Mouse (Mus musculus): Measurements from ENCODE around the gene Rnf40. TPM values are rescaled to one million over a fixed set of nuclear protein-coding genes. Genes with fewer than 3 reads are reported as not detected.

The Rnf40 gene
- polyA plus RNA-seq (2014; fragmentation: Nextera tagmentation; extraction: Ambion mirVana) = 25.5 and 41.5 TPM in 2 replicates

DNA sequence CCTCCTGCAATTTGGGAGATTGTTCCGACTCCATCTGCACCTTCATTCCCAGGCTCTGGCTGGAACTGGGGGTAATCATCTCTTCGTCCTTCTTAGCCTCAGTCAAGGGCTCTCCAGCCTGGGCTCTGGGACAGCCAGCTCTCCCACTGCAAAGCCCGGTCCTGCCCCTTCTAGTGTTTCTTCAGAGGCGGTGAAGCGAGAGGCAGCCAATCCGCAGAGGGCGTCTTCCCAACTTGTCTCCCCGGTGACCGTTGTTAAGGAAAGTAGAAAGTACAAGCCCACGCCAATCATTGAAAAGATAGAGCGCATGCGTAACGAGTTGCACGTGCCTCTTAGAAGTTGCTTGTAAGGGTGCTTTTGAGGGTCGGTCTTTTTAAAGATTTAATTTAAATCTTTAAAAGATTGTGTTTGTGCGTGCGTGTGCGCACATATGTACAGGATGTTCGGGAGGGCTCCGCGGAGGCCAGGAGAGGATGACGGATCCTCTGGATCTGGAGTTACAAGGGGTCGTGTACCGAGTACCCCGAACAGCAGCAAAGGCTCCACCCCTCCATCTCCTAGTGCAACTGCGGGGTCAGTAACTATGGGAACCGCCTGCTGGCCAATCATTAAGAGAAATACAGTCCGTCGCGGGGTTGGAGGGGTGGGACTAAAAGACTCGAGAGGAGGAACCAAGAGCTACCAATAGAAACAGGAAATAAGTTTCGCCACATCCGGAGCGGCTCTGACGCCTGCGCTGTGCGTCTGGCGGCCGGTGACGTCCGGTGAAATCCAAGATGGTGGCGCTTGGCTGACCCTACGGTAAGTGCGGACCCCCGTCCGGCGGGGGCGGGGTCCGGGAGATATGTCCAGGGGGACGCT is at the start of gene Rnf40, which contains the start of gene Ccdc189:
TSS of gene Rnf40 (plus strand) at position 757 of the 861 bp plus-strand sequence.
TSS of gene Ccdc189 (minus strand) at position 585 of the 861 bp plus-strand sequence.
- Histone ChIP-seq H3K9me3 (ENCODE audit: control insufficient read depth, low read length) (no peaks in the 10 kb centered on the region), H3K27me3 (ENCODE audit: control insufficient read depth, insufficient read depth, low read length) (no peaks in the 10 kb centered on the region), H3K4me3 (ENCODE audit: low read length) (peak within 1 kb of the TSS; percentile 76), H3K9ac (ENCODE audit: low read depth, low read length) (peak within 1 kb of the TSS; percentile 78), H3K36me3 (ENCODE audit: control insufficient read depth, insufficient read depth, low read length) (peaks cover 50% of the 10 kb centered on the region), H3K4me2 (replicated peaks; ENCODE audit: low read depth, low read length) (peak within 1 kb of the TSS; percentile 78), H3K4me1 (ENCODE audit: control insufficient read depth, insufficient read depth, low read length) (peaks cover 15% of the 10 kb centered on the region), H3K27ac (ENCODE audit: low read depth, low read length) (peak within 1 kb of the TSS; percentile 73)
- under 1% methylated on average over 50 of the region's 50 CpGs for WGBS
- peak; percentile 97 for ATAC-seq (ENCODE audit: low FRiP score, low TSS enrichment)

DNA sequence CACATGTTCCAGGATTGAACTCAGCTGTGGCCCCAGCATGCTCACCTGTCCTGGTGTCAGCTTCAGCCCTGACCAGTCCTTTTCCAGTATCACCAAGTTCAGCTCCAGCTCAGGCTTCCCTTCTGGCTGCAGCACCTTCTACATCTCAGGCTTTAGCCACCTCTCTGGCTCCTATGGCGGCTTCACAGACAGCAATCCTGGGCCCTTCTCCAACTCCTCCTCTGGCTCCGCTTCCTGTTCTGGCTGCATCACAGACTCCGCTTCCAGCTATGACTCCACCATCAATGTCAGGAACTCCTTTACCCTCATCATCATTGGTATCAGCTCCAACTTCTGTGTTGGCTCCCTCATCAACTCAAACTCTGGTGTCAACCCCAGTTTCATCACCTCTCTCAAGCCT is 46.9 kb upstream of the Rnf40 start:
- WGBS = 95% methylated on average over 3 of the region's 3 CpGs

DNA sequence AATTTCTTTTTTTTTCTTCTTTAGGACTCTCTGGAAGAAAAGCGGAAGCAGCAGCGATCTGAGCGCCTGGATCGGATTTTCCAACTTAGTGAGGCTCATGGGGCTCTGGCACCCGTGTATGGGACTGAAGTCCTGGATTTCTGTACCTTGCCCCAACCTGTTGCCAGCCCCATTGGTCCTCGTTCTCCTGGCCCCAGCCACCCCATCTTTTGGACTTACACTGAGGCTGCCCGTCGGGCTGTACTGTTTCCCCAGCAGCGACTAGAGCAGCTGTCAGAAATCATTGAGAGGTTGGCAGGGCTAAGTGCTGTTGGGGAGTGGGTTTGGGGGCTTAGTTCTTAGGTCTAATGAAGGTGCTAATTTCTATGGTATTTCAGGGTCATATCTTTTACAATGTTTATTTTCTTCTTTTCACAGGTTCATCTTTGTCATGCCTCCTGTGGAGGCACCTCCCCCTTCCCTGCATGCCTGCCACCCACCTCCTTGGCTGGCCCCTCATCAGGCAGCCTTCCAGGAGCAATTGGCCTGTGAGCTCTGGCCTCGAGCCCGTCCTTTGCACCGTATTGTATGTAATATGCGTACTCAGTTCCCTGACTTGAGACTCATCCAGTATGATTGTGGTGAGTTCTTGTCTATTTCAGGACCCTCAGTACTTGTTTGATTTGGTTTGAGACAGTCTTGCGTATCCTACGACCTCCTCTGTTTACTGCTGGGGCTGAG is 39.3 kb upstream of the Rnf40 start:
- Histone ChIP-seq H3K9me3 (ENCODE audit: control insufficient read depth, low read length) (no peaks in the 10 kb centered on the region), H3K27ac (ENCODE audit: low read depth, low read length) (no peak overlapping the region), H3K36me3 (ENCODE audit: control insufficient read depth, insufficient read depth, low read length) (peaks cover 90% of the 10 kb centered on the region), H3K27me3 (ENCODE audit: control insufficient read depth, insufficient read depth, low read length) (no peaks in the 10 kb centered on the region), H3K4me1 (ENCODE audit: control insufficient read depth, insufficient read depth, low read length) (no peaks in the 10 kb centered on the region), H3K9ac (ENCODE audit: low read depth, low read length) (no peak overlapping the region), H3K4me3 (ENCODE audit: low read length) (no peak overlapping the region), H3K4me2 (replicated peaks; ENCODE audit: low read depth, low read length) (no peak overlapping the region)
- 90% methylated on average over 15 of the region's 15 CpGs for WGBS
- ATAC-seq (ENCODE audit: low FRiP score, low TSS enrichment) = no peak

More for the DNA sequence above, 46.9 kb upstream of the Rnf40 start:
- H3K9ac ChIP-seq (ENCODE audit: low read depth, low read length) = no peak overlapping the region
- H3K4me3 ChIP-seq (ENCODE audit: low read length) = no peak overlapping the region
- H3K4me1 ChIP-seq (ENCODE audit: control insufficient read depth, insufficient read depth, low read length) = no peaks in the 10 kb centered on the region
- ATAC-seq (ENCODE audit: low FRiP score, low TSS enrichment) = no peak
- peaks cover 97% of the 10 kb centered on the region for H3K36me3 ChIP-seq (ENCODE audit: control insufficient read depth, insufficient read depth, low read length)
- H3K27ac ChIP-seq (ENCODE audit: low read depth, low read length) = no peak overlapping the region
- no peaks in the 10 kb centered on the region for H3K9me3 ChIP-seq (ENCODE audit: control insufficient read depth, low read length)
- H3K27me3 ChIP-seq (ENCODE audit: control insufficient read depth, insufficient read depth, low read length) = no peaks in the 10 kb centered on the region
- H3K4me2 ChIP-seq (replicated peaks; ENCODE audit: low read depth, low read length) = no peak overlapping the region

DNA sequence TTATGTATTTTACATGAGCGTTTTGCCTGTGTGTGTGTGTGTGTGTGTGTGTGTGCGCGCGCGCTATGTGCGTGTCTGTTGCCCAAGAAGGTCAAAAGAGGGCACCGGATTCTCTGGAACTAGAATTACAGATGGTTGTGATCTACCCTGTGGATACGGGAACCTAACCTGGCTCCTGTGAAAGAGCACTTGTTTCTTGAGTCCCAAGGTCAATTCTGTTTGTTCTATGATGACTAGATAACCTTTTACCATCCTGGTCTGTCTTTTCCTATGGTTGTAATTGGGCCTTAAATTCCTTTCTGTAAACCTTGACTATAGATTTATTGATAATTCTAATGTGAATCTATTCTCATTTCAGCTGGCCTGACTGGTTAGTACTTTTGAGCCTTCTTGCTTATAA is 37.0 kb upstream of the Rnf40 start:
- H3K4me3 ChIP-seq (ENCODE audit: low read length) = no peak overlapping the region
- WGBS = 94% methylated on average over 8 of the region's 8 CpGs
- ATAC-seq (ENCODE audit: low FRiP score, low TSS enrichment) = no peak
- no peak overlapping the region for H3K4me2 ChIP-seq (replicated peaks; ENCODE audit: low read depth, low read length)
- H3K36me3 ChIP-seq (ENCODE audit: control insufficient read depth, insufficient read depth, low read length) = peaks cover 90% of the 10 kb centered on the region
- no peaks in the 10 kb centered on the region for H3K4me1 ChIP-seq (ENCODE audit: control insufficient read depth, insufficient read depth, low read length)
- no peaks in the 10 kb centered on the region for H3K9me3 ChIP-seq (ENCODE audit: control insufficient read depth, low read length)
- no peak overlapping the region for H3K27ac ChIP-seq (ENCODE audit: low read depth, low read length)
- no peak overlapping the region for H3K9ac ChIP-seq (ENCODE audit: low read depth, low read length)
- no peaks in the 10 kb centered on the region for H3K27me3 ChIP-seq (ENCODE audit: control insufficient read depth, insufficient read depth, low read length)

DNA sequence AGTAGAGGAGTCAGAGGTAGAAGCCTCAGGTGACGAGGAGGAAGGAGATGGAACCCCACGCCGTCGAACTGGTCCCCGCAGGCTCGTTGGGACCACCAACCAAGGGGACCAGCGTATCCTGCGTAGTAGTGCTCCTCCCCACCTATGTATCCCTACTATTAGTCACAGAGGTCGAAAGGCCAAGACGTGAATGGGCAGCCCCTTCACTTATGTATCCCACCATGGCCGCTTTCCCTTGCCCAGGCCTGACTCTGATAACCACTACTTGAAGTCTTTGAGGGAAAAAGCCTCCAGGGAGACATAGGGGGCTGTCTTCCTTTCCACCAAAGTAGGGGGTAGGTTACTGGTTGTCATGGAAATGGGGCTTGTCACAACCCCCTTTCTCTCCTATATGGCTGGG is 28.0 kb upstream of the Rnf40 start:
- 95% methylated on average over 11 of the region's 11 CpGs for WGBS
- Histone ChIP-seq H3K4me1 (ENCODE audit: control insufficient read depth, insufficient read depth, low read length) (no peaks in the 10 kb centered on the region; the same call in 1 of the 2 replicates), H3K27me3 (ENCODE audit: control insufficient read depth, insufficient read depth, low read length) (no peaks in the 10 kb centered on the region), H3K9me3 (ENCODE audit: control insufficient read depth, low read length) (no peaks in the 10 kb centered on the region), H3K4me3 (ENCODE audit: low read length) (no peak overlapping the region), H3K4me2 (replicated peaks; ENCODE audit: low read depth, low read length) (no peak overlapping the region), H3K9ac (ENCODE audit: low read depth, low read length) (no peak overlapping the region), H3K27ac (ENCODE audit: low read depth, low read length) (no peak overlapping the region), H3K36me3 (ENCODE audit: control insufficient read depth, insufficient read depth, low read length) (peaks cover 73% of the 10 kb centered on the region)
- no peak for ATAC-seq (ENCODE audit: low FRiP score, low TSS enrichment)

DNA sequence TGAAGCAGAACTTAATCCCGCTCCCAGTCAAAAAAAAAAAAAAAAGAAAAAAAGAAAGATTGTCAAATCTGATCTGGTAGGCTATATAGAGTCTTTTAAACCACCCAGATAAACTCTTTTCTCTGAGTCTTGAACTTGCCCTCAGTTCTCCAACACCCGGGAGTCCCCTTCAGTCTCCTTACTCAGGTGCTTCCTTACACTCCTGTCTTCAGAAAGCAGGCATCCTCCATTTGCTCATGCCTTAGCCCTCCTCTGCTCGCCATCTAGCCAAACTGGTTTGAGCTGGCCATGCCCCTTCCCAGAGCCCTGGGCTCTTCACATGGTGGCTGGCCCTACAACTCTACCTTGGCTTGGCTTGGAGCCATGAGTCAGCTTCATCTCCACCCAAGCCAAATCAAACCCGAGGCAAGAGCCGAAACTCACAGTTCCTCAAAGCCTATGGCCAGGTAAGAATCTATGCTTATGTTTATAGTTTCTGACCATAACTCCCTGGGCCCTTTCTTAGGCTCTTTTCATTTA is 27.2 kb upstream of the Rnf40 start, which contains the start of gene Tmem265:
TSS of gene Tmem265 (plus strand) at position 51 of the 519 bp plus-strand sequence.
- H3K9me3 ChIP-seq (ENCODE audit: control insufficient read depth, low read length) = no peaks in the 10 kb centered on the region
- 87% methylated on average over 5 of the region's 5 CpGs for WGBS
- H3K9ac ChIP-seq (ENCODE audit: low read depth, low read length) = no peak within 1 kb of the TSS
- no peak within 1 kb of the TSS for H3K4me3 ChIP-seq (ENCODE audit: low read length)
- H3K27me3 ChIP-seq (ENCODE audit: control insufficient read depth, insufficient read depth, low read length) = no peaks in the 10 kb centered on the region
- no peak within 1 kb of the TSS for H3K27ac ChIP-seq (ENCODE audit: low read depth, low read length)
- no peak within 1 kb of the TSS for H3K4me2 ChIP-seq (replicated peaks; ENCODE audit: low read depth, low read length)
- no peaks in the 10 kb centered on the region; the same call in 1 of the 2 replicates for H3K4me1 ChIP-seq (ENCODE audit: control insufficient read depth, insufficient read depth, low read length)
- ATAC-seq (ENCODE audit: low FRiP score, low TSS enrichment) = no peak; the same call in 1 of the 2 replicates
- H3K36me3 ChIP-seq (ENCODE audit: control insufficient read depth, insufficient read depth, low read length) = peaks cover 72% of the 10 kb centered on the region

DNA sequence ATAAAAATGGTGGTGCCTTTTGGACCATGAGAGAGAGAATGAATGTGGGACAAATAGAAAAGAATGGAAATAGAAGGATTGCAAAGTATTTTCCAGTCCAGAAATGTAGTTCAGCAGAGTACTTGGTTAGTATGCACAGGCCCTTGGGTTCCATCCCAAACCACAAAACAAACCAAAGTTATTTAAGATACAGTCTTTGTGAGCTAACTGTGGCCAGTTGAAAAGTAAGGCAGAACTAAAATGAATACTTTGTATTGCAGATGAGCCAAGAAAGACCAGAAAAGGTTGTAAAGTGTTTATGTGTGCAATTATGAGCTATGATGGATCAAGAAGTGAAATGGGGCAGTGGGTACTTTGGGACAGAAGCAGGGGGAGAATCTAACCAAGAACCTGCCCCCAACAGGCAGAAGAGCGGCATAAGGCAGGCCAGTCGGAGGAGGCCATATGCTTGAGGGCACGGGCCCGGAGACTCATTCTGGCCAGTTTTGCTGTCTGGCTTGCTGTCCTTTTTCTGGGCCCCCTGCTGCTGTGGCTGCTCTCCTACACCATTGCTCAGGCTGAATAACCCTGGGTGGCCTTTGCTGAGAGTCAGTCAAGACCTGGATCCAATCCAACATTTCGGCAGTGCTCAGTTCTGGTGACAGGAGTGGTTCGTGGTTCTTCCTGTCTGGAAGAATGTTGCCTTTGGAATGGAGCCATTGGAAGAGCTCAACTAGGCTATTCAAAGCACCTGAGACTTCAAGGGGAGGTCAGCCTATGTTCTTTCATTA is 24.0 kb upstream of the Rnf40 start:
- H3K4me2 ChIP-seq (replicated peaks; ENCODE audit: low read depth, low read length) = no peak overlapping the region
- no peak overlapping the region for H3K4me3 ChIP-seq (ENCODE audit: low read length)
- no peaks in the 10 kb centered on the region; the same call in 1 of the 2 replicates for H3K4me1 ChIP-seq (ENCODE audit: control insufficient read depth, insufficient read depth, low read length)
- 0 out of 2 replicates have a peak, but pooled peaks have one; percentile 61 for ATAC-seq (ENCODE audit: low FRiP score, low TSS enrichment)
- H3K27ac ChIP-seq (ENCODE audit: low read depth, low read length) = no peak overlapping the region
- peaks cover 64% of the 10 kb centered on the region for H3K36me3 ChIP-seq (ENCODE audit: control insufficient read depth, insufficient read depth, low read length)
- H3K9me3 ChIP-seq (ENCODE audit: control insufficient read depth, low read length) = no peaks in the 10 kb centered on the region
- H3K9ac ChIP-seq (ENCODE audit: low read depth, low read length) = no peak overlapping the region
- WGBS = 57% methylated on average over 6 of the region's 6 CpGs
- no peaks in the 10 kb centered on the region for H3K27me3 ChIP-seq (ENCODE audit: control insufficient read depth, insufficient read depth, low read length)

DNA sequence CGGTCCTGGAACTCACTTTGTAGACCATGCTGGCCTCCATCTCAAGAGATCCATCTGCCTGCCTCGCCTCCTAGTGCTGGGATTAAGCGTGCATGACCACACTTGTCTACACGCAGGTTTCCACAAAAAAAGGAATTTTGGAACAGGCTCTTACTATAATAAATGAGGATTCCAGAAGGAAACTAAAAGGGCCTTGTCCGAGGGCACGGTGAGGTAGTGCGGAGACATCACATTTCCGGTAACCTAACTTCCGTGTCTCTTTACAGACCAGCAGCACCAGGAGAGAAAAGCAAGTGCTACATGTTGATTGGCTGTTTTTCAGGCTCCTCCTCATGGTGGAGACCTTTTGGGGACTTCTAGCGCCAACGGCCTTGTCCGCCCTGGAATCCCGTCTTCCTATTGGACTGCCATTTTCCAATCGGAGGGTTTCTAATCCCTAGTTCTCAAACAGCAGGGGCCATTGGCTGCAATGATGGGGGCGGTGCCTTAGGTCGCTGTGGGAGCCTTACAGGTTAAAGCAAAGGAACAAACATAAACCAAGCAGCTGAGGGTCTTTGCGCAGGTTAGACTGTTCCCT is 15.6 kb upstream of the Rnf40 start, which contains the start of gene Phkg2:
TSS of gene Phkg2 (plus strand) at position 446 of the 577 bp plus-strand sequence.
- Histone ChIP-seq H3K9ac (ENCODE audit: low read depth, low read length) (peak within 1 kb of the TSS; percentile 68), H3K4me1 (ENCODE audit: control insufficient read depth, insufficient read depth, low read length) (peaks cover 12% of the 10 kb centered on the region; the same call in 1 of the 2 replicates), H3K27me3 (ENCODE audit: control insufficient read depth, insufficient read depth, low read length) (no peaks in the 10 kb centered on the region), H3K9me3 (ENCODE audit: control insufficient read depth, low read length) (no peaks in the 10 kb centered on the region), H3K27ac (ENCODE audit: low read depth, low read length) (peak within 1 kb of the TSS; percentile 78), H3K4me3 (ENCODE audit: low read length) (peak within 1 kb of the TSS; percentile 85), H3K4me2 (replicated peaks; ENCODE audit: low read depth, low read length) (peak within 1 kb of the TSS; percentile 65), H3K36me3 (ENCODE audit: control insufficient read depth, insufficient read depth, low read length) (peaks cover 25% of the 10 kb centered on the region)
- WGBS = under 1% methylated on average over 17 of the region's 17 CpGs
- peak; percentile 98 for ATAC-seq (ENCODE audit: low FRiP score, low TSS enrichment)
